7 mouse cellular contexts compared by ENCODE assay signal in the genomic region with DNA sequence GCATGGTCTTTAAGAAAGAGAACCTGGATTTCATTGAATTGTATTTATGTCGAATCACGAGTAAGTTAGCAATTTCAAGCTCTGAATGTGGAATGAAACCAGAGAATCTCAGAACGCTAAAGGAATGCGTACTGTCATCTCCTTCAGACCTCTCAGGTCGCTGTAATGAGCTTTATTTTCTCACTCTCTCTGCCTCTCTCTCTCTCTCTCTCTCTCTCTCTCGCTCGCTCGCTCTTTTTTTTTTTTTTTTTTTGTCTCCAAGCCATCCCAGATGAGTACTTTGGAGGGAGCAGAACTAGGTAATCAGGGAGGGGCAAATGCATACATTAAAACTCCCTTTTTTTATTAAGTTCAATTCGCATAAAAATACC. TPM values are rescaled to one million over a fixed set of nuclear protein-coding genes. Genes with fewer than 3 reads are reported as not detected.
DNase-seq lines count a peak whose midpoint lies in the region; ATAC-seq and TF ChIP-seq lines count a peak whose summit lies in the region.

No protein-coding gene starts in this region.

- TF ChIP-seq POLR2A in limb, embryonic 14.5 days (IDR thresholded peaks at IDR 0.05; ENCODE audit: borderline replicate concordance, extremely low read depth, insufficient read depth, insufficient read length): no peak

- WGBS in neural tube, embryonic 11.5 days: 2% methylated on average over 6 of the region's 9 CpGs
- 1% methylated on average over 9 of the region's 9 CpGs for WGBS in forebrain, embryonic 10.5 days
- under 1% methylated on average over 9 of the region's 9 CpGs for WGBS in limb, embryonic 14.5 days
- 1% methylated on average over 7 of the region's 9 CpGs for WGBS in stomach, embryonic 16.5 days

- H3K9ac ChIP-seq in neural tube, embryonic 11.5 days (ENCODE audit: low read length): peak overlapping the region; percentile 43
- H3K9ac ChIP-seq in limb, embryonic 14.5 days (ENCODE audit: low read depth, low read length, severe bottlenecking): peak overlapping the region; percentile 57
- H3K9ac ChIP-seq in stomach, embryonic 16.5 days (ENCODE audit: low read length): peak overlapping the region; percentile 68

- H3K4me2 ChIP-seq in neural tube, embryonic 11.5 days (ENCODE audit: low read depth): peak overlapping the region; percentile 50
- peak overlapping the region; percentile 82 for H3K4me2 ChIP-seq in limb, embryonic 14.5 days (replicated peaks; ENCODE audit: low read depth, low read length, severe bottlenecking)
- peak overlapping the region; percentile 71 for H3K4me2 ChIP-seq in stomach, embryonic 16.5 days (ENCODE audit: low read depth, low read length)

- no peaks in the 10 kb centered on the region for H3K27me3 ChIP-seq in neural tube, embryonic 11.5 days (ENCODE audit: control insufficient read depth, insufficient read depth, low read length)
- H3K27me3 ChIP-seq in forebrain, embryonic 10.5 days (ENCODE audit: poor library complexity, severe bottlenecking): no peaks in the 10 kb centered on the region
- H3K27me3 ChIP-seq in limb, embryonic 14.5 days (ENCODE audit: control insufficient read depth, insufficient read depth, low read length): no peaks in the 10 kb centered on the region
- H3K27me3 ChIP-seq in stomach, embryonic 16.5 days (ENCODE audit: control insufficient read depth, insufficient read depth, low read length): no peaks in the 10 kb centered on the region

- peak overlapping the region; percentile 50; the same call in 1 of the 2 replicates for H3K27ac ChIP-seq in neural tube, embryonic 11.5 days (ENCODE audit: low read depth, low read length)
- peak overlapping the region; percentile 89 for H3K27ac ChIP-seq in forebrain, embryonic 10.5 days
- peak overlapping the region; percentile 76 for H3K27ac ChIP-seq in limb, embryonic 14.5 days (replicated peaks; ENCODE audit: low read depth, low read length)
- H3K27ac ChIP-seq in stomach, embryonic 16.5 days (ENCODE audit: low read length): peak overlapping the region; percentile 75

- peak; percentile 48 for ATAC-seq in neural tube, embryonic 11.5 days (ENCODE audit: insufficient read depth, low FRiP score, low TSS enrichment)
- ATAC-seq in limb, embryonic 14.5 days (ENCODE audit: low FRiP score, low read depth): peak; percentile 64
- ATAC-seq in stomach, embryonic 16.5 days (ENCODE audit: insufficient read depth, low FRiP score): peak; percentile 40

- H3K9me3 ChIP-seq in neural tube, embryonic 11.5 days (ENCODE audit: control insufficient read depth, low read length): no peaks in the 10 kb centered on the region
- no peaks in the 10 kb centered on the region for H3K9me3 ChIP-seq in forebrain, embryonic 10.5 days
- H3K9me3 ChIP-seq in limb, embryonic 14.5 days (ENCODE audit: control insufficient read depth, low read length): no peaks in the 10 kb centered on the region
- H3K9me3 ChIP-seq in stomach, embryonic 16.5 days (replicated peaks; ENCODE audit: control insufficient read depth, low read length): no peaks in the 10 kb centered on the region

- no peaks in the 10 kb centered on the region; the same call in 1 of the 2 replicates for H3K36me3 ChIP-seq in neural tube, embryonic 11.5 days (ENCODE audit: control insufficient read depth, insufficient read depth, low read length)
- peaks cover 29% of the 10 kb centered on the region for H3K36me3 ChIP-seq in forebrain, embryonic 10.5 days (replicated peaks)
- H3K36me3 ChIP-seq in limb, embryonic 14.5 days (ENCODE audit: control insufficient read depth, insufficient read depth, low read length): peaks cover 18% of the 10 kb centered on the region
- peaks cover 6% of the 10 kb centered on the region; the same call in 1 of the 2 replicates for H3K36me3 ChIP-seq in stomach, embryonic 16.5 days (ENCODE audit: control insufficient read depth, insufficient read depth, low read length)

- H3K4me1 ChIP-seq in neural tube, embryonic 11.5 days (ENCODE audit: control insufficient read depth, insufficient read depth, low read length): peaks cover 9% of the 10 kb centered on the region
- H3K4me1 ChIP-seq in forebrain, embryonic 10.5 days: peaks cover 26% of the 10 kb centered on the region
- peaks cover 11% of the 10 kb centered on the region for H3K4me1 ChIP-seq in limb, embryonic 14.5 days (ENCODE audit: control insufficient read depth, insufficient read depth, low read length)
- peaks cover 15% of the 10 kb centered on the region for H3K4me1 ChIP-seq in stomach, embryonic 16.5 days (ENCODE audit: control insufficient read depth, insufficient read depth, low read length)

- H3K4me3 ChIP-seq in neural tube, embryonic 11.5 days (ENCODE audit: low read depth, low read length): peak overlapping the region; percentile 42
- H3K4me3 ChIP-seq in forebrain, embryonic 10.5 days: peak overlapping the region; percentile 74
- peak overlapping the region; percentile 60 for H3K4me3 ChIP-seq in limb, embryonic 14.5 days (replicated peaks; ENCODE audit: low read length)
- H3K4me3 ChIP-seq in stomach, embryonic 16.5 days (replicated peaks; ENCODE audit: low read length): peak overlapping the region; percentile 66

- no peak for DNase-seq in neural tube, embryonic 11.5 days (ENCODE audit: low spot score)
- no peak for DNase-seq in neural tube, embryonic 10.5 days (ENCODE audit: extremely low spot score, low spot score)
- DNase-seq in forebrain, embryonic 10.5 days (ENCODE audit: extremely low spot score, low spot score): no peak
- no peak for DNase-seq in limb, embryonic 14.5 days (ENCODE audit: low spot score)
- no peak for DNase-seq in spleen, adult 18-20 months
- DNase-seq in urinary bladder, postnatal 10 days (ENCODE audit: low spot score): no peak

RNA-seq across cellular contexts. Expression of a gene that starts 0.5 kb away (rescaled TPM):
- 22.7 and 24.9 TPM in 2 replicates for polyA plus RNA-seq in neural tube, embryonic 11.5 days (2014; fragmentation: Nextera tagmentation; extraction: Ambion mirVana)
- polyA plus RNA-seq in forebrain, embryonic 10.5 days (2016; fragmentation: Nextera tagmentation; extraction: Ambion mirVana): 19.3 and 20.8 TPM in 2 replicates
- 10.7 and 13.1 TPM in 2 replicates for polyA plus RNA-seq in limb, embryonic 14.5 days (2012; rRNA removed)
- polyA plus RNA-seq in limb, embryonic 14.5 days (2014; fragmentation: Nextera tagmentation; extraction: Ambion mirVana): 14.6 and 19.2 TPM in 2 replicates
- 15.6 and 18.0 TPM in 2 replicates for polyA plus RNA-seq in stomach, embryonic 16.5 days (2015; fragmentation: Nextera tagmentation; extraction: Ambion mirVana)

RNA-seq across cellular contexts. Expression of a gene that starts 41.1 kb away (rescaled TPM):
- polyA plus RNA-seq in neural tube, embryonic 11.5 days (2014; fragmentation: Nextera tagmentation; extraction: Ambion mirVana): 0.42 and 0.52 TPM in 2 replicates
- 0.23 and 0.53 TPM in 2 replicates for polyA plus RNA-seq in forebrain, embryonic 10.5 days (2016; fragmentation: Nextera tagmentation; extraction: Ambion mirVana)
- polyA plus RNA-seq in limb, embryonic 14.5 days (2012; rRNA removed): 0.20 and 0.24 TPM in 2 replicates
- 0.28 TPM in 1 of 2 replicates, not detected in the other for polyA plus RNA-seq in limb, embryonic 14.5 days (2014; fragmentation: Nextera tagmentation; extraction: Ambion mirVana)
- polyA plus RNA-seq in stomach, embryonic 16.5 days (2015; fragmentation: Nextera tagmentation; extraction: Ambion mirVana): 0.08 and 0.27 TPM in 2 replicates
